Mouse (Mus musculus) urinary bladder, postnatal 14 days (tissue): Measurements from ENCODE around the gene Hrg.
A peak's percentile ranks its signal among the peaks of the same experiment; 100 is the strongest.
"Not testable (repeated sequence)": the region's sequence is repeated elsewhere in the genome, so short reads cannot be mapped to it uniquely, and the experiment has no call there.

Source experiments
- DNase-seq: peaks from one replicate; pipeline ENCODE4 v3.0.0; 2021; ENCODE audit warnings: low spot score

Gene Hrg

GRCm38 (mm10) chr16:22950840-22951395 lies at the start of gene Hrg:
Gene Hrg, plus strand, starts transcription at chr16:22951072.
- DNase-seq: no peak

GRCm38 (mm10) chr16:22901326-22901725 lies 49.5 kb upstream of the Hrg start:
- DNase-seq: no peak

- no peak for DNase-seq
These were observed 41.6 kb upstream of the Hrg start for GRCm38 (mm10) chr16:22909290-22909689.

DNA sequence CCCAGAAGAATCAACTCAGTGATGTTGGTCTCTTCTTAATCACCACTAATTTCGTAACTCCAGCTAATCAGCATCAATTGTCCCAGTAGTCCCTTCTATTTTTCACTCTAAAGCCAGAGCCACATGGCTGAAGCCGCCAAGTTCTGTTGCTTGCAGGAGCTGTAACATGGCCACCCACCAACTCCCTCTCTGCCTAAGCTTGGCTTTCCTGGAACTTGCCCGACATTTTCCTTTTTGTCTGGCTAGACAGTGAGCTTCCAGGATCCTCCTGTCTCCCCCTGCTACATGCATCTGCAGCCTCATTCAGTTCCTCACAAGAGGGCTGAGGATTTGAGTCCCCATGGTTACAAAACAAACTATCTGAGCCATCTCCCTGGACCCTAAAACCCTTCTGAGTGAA lies 38.9 kb upstream of the Hrg start:
- DNase-seq: no peak

DNA sequence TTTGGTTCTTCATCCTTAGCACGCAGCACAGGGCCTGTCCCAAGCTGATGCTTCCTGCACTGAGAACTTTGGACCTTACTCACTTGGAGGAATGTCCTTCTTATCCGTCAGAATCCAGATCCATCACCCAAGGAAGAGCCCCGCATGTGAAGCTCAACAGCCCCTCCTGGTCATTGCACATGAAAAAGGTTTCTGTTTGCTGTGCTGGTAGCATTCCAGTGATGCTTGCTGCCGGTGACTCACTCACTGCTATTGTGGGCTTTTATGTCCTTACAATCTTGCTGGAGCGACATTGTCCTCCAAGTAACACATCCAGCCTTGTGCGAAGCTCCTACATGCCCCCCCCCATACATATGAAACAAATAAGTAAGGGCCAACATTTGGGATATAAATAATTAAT lies 38.0 kb upstream of the Hrg start:
- no peak for DNase-seq

DNA sequence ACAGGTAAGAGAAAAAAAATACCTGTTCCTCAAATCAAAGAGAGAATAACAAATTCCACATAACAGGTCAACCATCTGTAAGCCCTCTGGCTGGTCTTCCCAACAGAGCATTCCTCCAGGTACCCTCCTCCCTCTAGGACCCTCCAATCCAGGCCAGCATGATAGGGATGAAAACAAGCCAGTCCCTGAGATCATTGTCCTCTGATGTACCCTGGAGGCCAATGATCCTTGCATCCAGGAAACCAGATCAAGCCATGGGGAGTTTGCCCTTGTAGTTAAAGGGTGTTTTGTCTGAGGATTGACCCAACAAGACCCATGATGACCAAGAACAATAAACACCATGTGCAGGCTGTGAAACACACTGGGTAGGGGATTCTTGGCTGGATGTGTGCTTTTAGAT lies 36.6 kb upstream of the Hrg start:
- no peak for DNase-seq

GRCm38 (mm10) chr16:22918034-22918433 lies 32.8 kb upstream of the Hrg start, which contains the start of gene Fetub:
Gene Fetub, plus strand, starts transcription at chr16:22918334.
- DNase-seq: no peak

- no peak for DNase-seq
These were observed 32.1 kb upstream of the Hrg start for GRCm38 (mm10) chr16:22918664-22919312.

DNA sequence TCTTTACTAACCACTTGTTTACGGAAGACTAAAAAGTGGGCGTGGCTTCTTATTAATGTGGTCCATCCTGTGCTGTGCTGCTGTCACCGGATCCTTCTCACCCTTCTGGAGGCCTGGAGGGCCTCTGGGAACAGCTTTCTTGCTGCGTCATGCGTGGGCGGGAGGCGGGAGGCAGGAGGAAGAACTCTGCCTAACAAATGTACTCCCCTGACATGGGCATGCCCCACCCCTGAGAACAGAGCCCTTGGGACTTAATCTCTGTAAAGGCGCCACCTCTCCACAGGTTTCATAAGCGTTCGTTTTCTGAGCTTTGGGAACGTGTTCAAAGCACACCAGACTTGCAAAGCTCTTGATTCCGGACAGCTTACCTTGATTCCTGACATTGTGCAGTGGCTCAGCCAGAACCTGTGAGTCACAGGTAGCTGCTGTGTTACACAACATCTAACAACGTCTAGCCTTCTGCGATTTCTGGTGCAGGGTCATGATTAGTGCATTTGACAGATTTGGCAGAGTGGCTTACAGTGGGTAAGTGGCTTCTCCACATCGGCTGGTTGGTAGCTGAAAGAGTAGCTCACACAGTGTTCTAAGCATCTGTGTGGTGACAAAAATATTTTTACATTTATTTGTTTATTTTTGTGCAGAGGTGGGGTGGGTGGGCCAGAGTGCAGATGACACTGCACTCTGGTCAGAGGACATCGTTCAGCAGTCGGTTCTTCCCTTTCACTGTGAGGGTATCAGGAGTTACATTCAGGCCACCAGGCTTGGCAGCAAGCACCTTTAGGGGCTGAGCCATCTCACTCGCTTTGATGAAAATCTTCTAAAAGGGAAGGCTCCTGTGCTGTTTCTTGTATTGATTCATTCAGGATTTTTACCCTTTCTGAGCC lies 30.7 kb upstream of the Hrg start:
- peak; percentile 58 for DNase-seq

DNA sequence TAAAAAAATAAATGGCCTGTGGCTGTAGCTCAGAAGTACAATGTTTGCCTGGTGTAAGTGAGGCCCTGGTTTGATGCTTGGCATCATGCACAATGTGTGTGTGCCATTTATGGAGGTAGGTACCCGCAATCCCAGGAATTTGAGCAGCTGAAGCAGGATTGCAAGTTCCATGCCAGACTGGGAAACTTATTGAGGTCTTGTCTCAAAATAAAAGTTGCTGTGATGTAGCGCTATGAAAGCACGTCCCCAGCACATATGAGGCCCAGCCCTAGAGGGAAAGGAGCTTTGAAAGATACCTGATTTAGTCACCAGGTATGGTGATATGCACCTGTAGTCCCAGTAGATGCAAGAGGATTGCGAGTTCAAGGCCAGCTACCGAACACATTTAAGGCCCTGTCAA lies 29.1 kb upstream of the Hrg start:
- DNase-seq: no peak

DNA sequence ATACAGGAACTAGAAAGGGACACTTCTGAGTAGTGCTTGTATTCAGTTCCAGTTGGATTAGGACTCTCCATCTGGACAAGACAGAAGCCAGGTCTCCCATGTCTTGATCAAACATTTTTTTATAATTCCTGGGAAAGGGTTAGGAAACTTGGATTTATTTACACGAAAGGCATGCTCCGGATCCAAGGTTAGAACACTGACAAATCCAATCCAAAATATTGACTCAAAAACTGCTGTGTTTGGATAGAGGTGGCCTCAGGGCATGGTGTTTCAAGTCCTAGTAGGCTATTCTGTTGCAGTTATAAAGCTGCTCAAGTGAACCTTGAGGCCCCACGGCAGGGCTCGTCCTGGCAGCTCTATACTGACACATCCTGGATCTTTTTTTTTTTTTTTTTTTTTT lies 28.4 kb upstream of the Hrg start:
- no peak for DNase-seq

GRCm38 (mm10) chr16:22929575-22929974 lies 21.3 kb upstream of the Hrg start:
- DNase-seq: no peak

DNA sequence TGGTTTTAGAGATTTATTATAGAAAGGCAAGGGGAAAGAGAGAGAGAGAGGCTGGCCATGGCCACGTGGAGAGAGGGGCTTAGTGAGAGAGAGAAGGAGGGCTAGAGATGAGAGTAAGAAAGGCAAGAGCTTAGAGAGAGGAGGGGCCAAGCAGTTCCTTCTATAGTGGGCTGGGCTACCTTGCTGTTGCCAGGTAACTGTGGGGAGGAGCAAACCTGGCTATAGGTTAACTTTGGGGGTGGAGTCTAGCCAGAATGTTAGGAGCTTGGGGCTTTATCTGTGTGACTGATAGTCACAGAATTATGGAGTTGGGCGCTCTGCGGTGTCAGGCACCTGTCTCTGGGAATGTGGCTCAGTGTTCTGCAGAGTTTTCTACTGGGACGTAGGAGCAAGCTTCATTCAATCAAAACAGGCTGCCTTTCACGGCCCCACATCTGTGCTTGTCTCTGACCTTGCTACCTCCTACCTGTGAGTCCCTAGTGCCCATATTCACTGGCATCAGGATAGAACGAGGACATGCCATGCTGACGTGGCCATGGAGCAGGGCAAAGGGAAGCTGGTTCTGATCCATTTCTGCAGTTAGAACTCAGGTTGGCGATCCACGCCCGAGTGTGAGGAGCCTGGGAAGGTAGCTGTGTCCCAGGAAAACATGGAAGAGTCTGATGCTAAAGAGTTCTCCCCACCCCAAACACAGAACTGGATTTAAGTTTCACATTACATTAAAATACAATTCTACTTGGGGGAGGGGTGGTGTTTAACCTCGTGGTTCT lies 19.3 kb upstream of the Hrg start:
- DNase-seq: no peak

- DNase-seq: no peak
These were observed 13.2 kb upstream of the Hrg start for GRCm38 (mm10) chr16:22937631-22938030.

GRCm38 (mm10) chr16:22938541-22938940 lies 12.3 kb upstream of the Hrg start:
- DNase-seq: no peak

- DNase-seq: no peak
These were observed 11.7 kb upstream of the Hrg start for GRCm38 (mm10) chr16:22939120-22939695.

GRCm38 (mm10) chr16:22941825-22942476 lies 8.9 kb upstream of the Hrg start:
- DNase-seq: not testable (repeated sequence)

DNA sequence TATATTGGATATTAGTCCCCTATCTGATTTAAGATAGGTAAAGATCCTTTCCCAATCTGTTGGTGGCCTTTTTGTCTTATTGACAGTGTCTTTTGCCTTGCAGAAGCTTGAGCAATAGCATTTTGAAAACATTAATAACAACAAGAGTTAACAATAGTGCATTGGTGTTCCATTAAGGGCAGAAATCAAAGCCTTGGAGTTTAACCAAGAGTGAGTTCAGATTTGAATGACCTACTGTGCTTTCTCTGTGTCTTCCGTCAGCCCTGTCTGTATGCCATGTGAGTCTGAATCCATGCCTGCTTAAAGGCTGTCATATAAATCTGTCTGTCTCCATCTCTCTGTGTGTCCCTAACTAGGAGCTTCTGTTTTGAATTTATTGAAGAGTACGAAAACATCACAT lies 3.5 kb upstream of the Hrg start:
- DNase-seq: no peak

DNA sequence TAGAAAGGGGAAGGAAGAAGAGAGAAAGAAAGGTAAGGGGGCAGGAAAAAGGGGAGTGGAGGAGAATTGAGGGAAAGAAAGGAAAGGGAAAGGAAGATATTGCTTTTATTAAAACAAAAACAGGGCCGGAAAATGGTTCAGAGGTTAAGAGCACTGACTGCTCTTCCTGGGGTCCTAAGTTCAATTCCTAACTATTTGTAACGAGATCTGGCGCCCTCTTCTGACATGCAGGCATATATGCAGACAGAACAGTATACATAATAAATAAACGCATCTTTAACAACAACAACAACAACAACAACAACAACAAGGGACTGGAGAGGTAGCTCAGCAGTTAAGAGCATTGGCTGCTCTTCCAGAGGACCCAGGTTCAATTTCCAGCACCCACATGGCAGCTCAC lies 2.2 kb downstream of the Hrg start:
- no peak for DNase-seq

GRCm38 (mm10) chr16:22955397-22956084 lies 4.7 kb downstream of the Hrg start:
- no peak for DNase-seq

DNA sequence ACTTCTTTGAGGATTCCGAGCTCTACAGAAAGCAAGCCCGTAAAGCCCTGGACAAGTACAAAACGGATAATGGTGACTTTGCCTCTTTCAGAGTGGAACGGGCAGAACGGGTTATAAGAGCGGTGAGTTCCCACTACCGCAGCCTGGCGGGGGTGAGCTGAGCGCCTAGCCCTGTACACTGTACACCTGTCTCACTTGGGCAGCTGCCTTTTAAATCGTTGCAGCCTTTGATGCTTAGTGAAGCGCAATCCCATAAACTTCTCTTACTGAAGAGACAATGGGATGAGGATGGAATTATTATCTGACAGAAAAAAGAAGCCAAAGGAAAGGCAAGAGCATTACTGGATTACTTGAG lies 5.2 kb downstream of the Hrg start:
- DNase-seq: no peak
